Mouse (Mus musculus) cerebellum, postnatal 25 days (tissue): ENCODE results near the gene Uba5.
A peak's percentile ranks its signal among the peaks of the same experiment; 100 is the strongest.

Experiments
- DNase-seq, 2 experiments: peaks; one replicate each; pipeline ENCODE4 v3.0.0; 2021; ENCODE audit warnings: mixed read lengths in 2 of 2

Gene Uba5

GRCm38 (mm10) chr9:104051028-104051427 lies 11.9 kb downstream of the Uba5 start:
- no peak for DNase-seq

GRCm38 (mm10) chr9:104043676-104044075 lies 19.3 kb downstream of the Uba5 start:
- DNase-seq = no peak

- no peak for DNase-seq
Observed at GRCm38 (mm10) chr9:104040362-104040761, 22.6 kb downstream of the Uba5 start, which contains the start of gene Gm28305. Gm28305 (plus strand) TSS chr9:104040662.

GRCm38 (mm10) chr9:104039742-104040141 lies 23.2 kb downstream of the Uba5 start:
- no peak for DNase-seq

- no peak for DNase-seq
Observed at GRCm38 (mm10) chr9:104039031-104039695, 23.8 kb downstream of the Uba5 start.

- DNase-seq = no peak
Observed at GRCm38 (mm10) chr9:104038266-104038665, 24.7 kb downstream of the Uba5 start.

GRCm38 (mm10) chr9:104035261-104036015 lies 27.5 kb downstream of the Uba5 start:
- peak; percentile 58 to 83 for DNase-seq

- no peak for DNase-seq
Observed at GRCm38 (mm10) chr9:104034718-104035117, 28.2 kb downstream of the Uba5 start.

- no peak for DNase-seq
Observed at GRCm38 (mm10) chr9:104034231-104034630, 28.7 kb downstream of the Uba5 start.

- no peak for DNase-seq
Observed at GRCm38 (mm10) chr9:104029861-104030260, 33.1 kb downstream of the Uba5 start.

- no peak for DNase-seq
Observed at GRCm38 (mm10) chr9:104027186-104027585, 35.7 kb downstream of the Uba5 start.

- DNase-seq = no peak
Observed at GRCm38 (mm10) chr9:104021026-104021425, 41.9 kb downstream of the Uba5 start.

GRCm38 (mm10) chr9:104014526-104014925 lies 48.4 kb downstream of the Uba5 start:
- DNase-seq = no peak

- DNase-seq = peak in 1 of 2 experiments; percentile 87
Observed at GRCm38 (mm10) chr9:104002913-104003330, 60.0 kb downstream of the Uba5 start.

- DNase-seq = peak; percentile 99 to 100
Observed at GRCm38 (mm10) chr9:104001921-104002859, 60.7 kb downstream of the Uba5 start, which contains the start of gene Nphp3. Nphp3 (plus strand) TSS chr9:104002544.

- no peak for DNase-seq
Observed at GRCm38 (mm10) chr9:104000601-104001000, 62.3 kb downstream of the Uba5 start.
